Mouse (Mus musculus): Measurements from ENCODE around the gene Sdhaf4.
"Not testable (repeated sequence)": the region's sequence is repeated elsewhere in the genome, so short reads cannot be mapped to it uniquely, and the experiment has no call there.

The Sdhaf4 gene

GRCm38 (mm10) chr1:24005070-24005804, at the start of gene Sdhaf4:
Gene Sdhaf4 (minus strand): TSS chr1:24005656.
- DNase-seq (ENCODE audit: low read depth): peak; percentile 94

GRCm38 (mm10) chr1:24046730-24047510, 41.5 kb upstream of the Sdhaf4 start:
- DNase-seq (ENCODE audit: low read depth): no peak

- DNase-seq (ENCODE audit: low read depth): peak; percentile 4
Observed at GRCm38 (mm10) chr1:24045627-24046026, 40.2 kb upstream of the Sdhaf4 start.

DNA sequence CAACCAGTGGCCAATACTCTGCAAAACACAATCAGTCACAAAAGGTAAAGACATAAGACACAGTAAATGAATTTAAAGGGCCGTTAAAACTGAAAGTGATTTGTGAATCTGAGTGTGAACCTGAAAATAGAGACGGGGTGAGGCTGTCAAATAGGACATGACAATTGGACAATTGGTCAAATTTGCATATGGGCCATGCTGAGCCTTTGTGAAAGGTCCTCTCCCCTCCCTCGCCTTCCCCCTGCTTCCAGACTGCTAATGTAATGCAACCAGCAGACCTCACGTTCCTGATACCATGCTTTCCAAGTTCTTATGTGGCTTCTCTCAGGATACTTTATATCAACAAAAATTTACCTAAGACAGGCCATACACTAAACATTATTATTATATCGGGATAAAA, 37.6 kb upstream of the Sdhaf4 start:
- DNase-seq (ENCODE audit: low read depth): no peak

DNA sequence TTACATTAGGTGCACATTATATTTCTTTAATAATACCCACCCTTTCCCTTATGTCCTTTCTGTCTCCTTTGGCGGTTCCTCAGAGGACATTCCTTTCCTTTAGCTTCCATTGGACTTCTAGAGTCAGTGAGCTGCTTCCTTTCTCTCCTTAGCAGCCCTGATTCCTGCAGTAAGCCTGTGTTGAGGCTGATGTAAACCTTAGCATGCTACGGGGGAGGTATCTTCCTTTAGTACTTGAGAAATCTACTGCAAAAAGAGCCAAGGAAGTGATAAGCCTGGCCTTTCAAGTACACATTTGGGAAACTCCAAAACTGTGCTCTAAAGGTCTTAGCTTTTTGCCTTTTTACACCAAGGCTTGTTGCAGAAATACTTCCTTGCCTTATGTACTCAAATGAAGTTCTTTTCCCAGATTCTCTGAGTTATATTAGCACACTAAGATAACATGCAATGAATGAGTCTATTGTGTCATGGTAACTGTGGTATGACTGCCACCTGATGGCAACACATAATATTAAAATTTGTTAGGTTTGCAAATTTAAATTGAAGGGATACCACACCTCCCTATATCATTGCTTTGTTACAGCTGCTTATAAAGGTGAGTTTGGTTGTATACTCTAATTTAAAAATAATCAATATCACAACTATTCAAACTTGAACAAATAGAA, 28.4 kb upstream of the Sdhaf4 start:
- peak; percentile 51 for DNase-seq (ENCODE audit: low read depth)

GRCm38 (mm10) chr1:24010821-24011220, 5.4 kb upstream of the Sdhaf4 start:
- no peak for DNase-seq (ENCODE audit: low read depth)

DNA sequence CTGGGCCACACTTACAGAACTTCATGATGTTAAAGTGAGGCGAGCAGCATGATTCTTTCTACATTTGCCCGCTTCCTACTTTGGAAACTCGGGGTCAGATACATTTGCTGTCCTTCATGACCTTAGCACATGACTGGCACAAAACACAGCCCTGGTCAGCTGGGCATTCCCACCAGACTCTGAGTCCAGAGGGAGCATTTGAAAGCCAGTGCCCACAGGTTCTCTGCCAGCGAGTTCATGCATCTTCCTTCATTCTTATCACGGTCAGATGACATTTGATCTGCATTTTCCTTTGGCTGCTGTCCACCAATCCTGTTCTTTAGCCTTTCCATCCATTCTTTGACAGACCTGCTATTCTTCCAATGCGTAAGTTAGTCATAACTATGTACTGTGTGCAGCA, 4.6 kb upstream of the Sdhaf4 start:
- DNase-seq (ENCODE audit: low read depth): no peak

DNA sequence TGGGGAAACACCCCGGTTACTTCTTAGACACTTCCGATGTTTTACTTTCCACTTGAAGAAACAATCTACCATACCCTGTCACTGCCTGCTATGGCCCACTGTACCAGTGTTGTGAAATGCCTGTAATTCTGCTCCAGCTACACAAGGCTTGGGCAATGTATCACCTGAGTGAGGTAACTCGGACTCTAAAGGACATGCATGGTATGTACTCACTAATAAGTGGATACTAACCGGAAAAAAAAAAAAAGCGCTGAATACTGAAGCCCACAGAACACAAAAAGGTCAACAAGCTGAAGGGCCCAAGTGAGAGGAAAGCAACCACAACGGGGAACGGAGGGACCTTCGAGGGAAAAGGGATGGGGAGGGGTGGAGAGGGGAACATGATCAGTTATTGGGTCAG, 2.2 kb upstream of the Sdhaf4 start:
- DNase-seq (ENCODE audit: low read depth): no peak

DNA sequence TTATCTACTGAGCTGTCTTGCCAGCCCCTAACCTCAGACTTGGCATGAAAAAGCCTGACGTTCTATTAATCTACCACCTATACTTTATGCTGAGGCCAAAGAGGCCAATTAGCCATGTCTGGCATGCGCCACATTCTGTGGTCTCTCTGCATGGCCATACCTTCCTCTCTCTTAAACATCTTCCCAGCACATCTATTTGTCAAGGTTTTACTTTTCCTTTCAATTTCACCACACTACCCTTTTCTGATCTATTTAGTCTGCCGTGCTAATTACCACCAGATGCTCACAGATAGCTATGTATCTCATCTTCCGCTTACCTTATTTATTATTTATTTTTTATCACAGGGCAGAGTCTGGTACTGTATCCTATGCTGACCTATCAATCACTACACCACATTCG, 6.1 kb downstream of the Sdhaf4 start:
- DNase-seq (ENCODE audit: low read depth): no peak

- DNase-seq (ENCODE audit: low read depth): no peak
Observed at GRCm38 (mm10) chr1:23998866-23999265, 6.6 kb downstream of the Sdhaf4 start.

DNA sequence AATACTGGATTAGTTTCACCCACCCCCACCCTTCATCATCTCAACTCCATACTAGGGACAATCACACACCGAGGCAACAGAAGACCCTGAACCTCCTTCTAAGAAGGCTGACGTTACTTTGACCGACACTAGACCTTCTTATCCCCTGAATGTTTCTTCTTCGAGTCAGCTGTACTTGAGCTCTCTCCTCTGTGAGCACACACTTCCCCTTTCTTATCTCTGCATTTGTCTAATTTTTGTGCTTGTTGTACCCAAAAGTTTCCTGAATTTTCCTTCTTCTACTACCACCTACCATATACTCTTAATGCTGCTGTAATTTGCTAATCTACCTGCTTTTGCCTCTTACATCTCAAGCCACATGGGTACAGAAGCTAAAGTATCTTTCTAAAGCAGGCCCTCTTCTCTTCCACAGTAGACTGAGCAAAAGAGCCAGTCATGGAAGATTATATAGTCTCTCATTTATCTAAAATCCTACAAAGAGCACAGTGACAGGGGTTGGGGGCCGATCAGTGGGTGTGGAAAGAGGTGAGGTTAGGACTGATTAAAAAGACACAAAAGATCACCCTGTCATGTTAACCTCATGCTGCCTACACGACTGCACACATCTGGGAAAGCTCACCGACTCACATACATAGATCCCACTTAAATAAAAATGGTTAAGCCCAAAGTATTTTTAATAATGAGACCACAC, 7.2 kb downstream of the Sdhaf4 start:
- no peak for DNase-seq (ENCODE audit: low read depth)

DNA sequence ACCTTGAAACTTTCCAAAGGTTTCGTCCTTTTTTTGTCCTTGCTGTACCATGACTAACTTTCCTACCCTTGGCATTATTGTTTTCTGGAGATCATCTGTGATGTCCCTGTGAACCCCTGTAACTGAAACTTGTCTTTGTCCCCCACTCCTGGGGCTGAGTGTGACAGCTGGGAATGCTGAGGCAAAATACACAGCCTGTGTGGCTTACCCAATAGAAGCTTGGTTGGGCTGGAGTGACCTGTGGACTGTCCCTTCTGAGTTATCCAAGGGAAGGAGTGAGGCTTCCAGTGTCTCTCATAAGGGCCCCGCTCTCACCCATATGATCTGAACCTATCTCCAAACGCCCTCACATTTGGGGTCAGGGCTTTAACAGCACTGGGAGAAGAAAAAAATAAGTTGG, 8.0 kb downstream of the Sdhaf4 start:
- DNase-seq (ENCODE audit: low read depth): no peak

GRCm38 (mm10) chr1:23995420-23995819, 10.0 kb downstream of the Sdhaf4 start:
- no peak for DNase-seq (ENCODE audit: low read depth)

DNA sequence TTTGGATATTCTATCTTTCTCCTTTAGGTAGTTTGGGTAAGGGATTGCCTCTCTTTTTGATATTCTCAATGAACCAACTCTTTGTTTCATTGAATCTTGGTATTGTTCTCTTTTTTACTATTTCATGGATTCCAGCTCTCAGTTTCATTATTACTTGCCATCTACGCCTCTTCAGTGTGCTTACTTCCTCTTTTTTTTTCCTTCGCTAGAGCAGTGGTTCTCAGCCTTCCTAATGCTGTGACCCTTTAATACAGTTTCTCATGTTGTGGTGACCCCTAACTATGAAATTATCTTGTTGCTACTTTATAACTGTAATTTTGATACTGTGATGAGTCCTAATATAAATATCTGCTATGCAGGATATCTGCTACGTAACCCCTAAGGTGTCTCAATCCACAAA, 22.3 kb downstream of the Sdhaf4 start:
- no peak for DNase-seq (ENCODE audit: low read depth)

GRCm38 (mm10) chr1:23978281-23978680, 27.2 kb downstream of the Sdhaf4 start:
- DNase-seq (ENCODE audit: low read depth): no peak

DNA sequence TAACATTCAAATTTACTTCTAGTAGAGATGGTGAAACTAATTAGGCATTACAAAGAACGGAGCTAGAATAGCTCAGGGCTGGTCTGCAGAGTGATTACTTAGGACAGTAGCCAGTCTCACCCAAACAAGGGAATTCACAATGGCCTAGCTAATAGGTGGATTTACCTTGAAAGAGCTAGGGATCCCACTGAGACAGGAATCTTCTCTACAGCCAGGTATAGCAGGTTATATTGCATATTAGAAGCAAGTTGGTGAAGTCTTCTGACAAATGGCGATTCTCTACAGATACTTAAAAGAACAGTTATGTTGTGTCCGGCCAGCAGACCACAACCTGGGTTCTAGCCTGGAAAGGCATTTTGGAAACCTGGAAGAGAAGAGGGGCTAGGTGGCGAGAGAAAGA, 34.3 kb downstream of the Sdhaf4 start:
- DNase-seq (ENCODE audit: low read depth): not testable (repeated sequence)

DNA sequence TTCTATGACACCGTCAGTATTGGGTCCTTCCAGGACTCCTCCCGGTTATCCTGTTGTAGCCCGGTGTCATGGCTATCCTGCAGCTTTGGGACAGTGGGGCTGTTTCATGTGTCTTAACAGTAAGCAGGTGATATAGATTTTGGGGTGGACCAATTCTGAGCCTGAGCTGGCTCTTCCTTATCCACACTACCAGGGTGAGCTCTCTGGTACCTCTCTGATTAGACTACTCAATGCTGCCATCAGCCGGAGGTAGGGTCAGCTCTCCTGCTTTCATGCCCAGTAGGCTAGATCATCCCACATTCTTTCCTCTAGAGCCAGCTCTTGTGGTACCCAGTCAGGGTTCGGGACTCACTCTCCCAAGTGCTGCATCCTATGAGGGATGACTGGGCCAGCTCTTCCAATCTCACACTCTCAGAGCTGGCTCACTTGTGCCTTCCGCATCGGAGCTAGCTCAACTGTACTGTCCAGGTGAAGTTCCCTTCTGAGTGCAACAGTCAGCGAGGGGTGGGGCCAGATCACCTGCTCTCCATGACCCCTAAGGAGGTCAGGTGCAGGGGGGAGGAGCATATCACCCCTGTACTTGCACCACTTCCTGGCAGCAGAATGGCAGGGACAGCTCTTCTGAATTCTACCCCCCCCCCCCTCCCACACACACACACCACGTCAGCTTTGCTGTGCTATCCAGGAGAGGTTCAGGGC, 37.3 kb downstream of the Sdhaf4 start:
- DNase-seq (ENCODE audit: low read depth): no peak

GRCm38 (mm10) chr1:23966226-23966625, 39.2 kb downstream of the Sdhaf4 start:
- DNase-seq (ENCODE audit: low read depth): no peak

DNA sequence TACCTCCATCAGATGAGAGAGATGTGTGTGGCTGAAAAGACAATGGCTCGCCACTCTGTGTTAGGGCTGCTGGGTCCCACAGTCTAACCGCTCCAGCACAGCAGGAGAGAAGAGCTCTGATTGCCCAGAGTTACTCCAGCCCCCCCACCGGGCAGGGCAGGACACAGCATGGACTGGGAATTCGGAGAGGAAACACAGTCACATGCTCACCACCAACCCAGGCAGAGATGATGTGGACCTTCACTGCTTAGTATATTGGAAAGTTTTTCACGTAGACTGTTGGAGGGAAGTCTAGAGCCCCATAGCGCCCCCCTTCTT, 46.1 kb downstream of the Sdhaf4 start:
- no peak for DNase-seq (ENCODE audit: low read depth)

GRCm38 (mm10) chr1:23958668-23959414, 46.6 kb downstream of the Sdhaf4 start:
- DNase-seq (ENCODE audit: low read depth): peak; percentile 11

DNA sequence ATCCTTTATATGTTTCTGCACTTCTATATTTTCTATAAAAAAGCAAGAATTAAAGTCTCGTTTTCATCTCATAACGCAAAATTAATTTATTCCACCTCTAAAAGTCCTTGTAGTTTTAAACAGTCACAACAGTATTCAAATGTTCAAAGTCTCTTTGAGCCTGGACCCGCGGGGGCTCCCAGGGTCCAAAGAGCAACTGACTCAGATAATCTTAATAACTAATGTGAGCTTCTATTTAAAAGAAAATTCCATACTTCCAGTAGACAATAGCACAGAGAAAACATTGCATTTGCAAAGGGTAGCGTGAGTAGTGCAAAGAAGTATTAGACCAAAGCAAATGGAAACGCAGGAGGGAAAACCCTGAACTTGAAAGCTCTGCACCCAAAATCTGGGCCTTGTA, 47.4 kb downstream of the Sdhaf4 start:
- no peak for DNase-seq (ENCODE audit: low read depth)
